Mouse (Mus musculus) hematopoietic stem cell, adult 5-6 weeks (primary cell): Measurements from ENCODE around the gene Gtpbp3. TPM values are rescaled to one million over a fixed set of nuclear protein-coding genes. Genes with fewer than 3 reads are reported as not detected.

ENCODE experiments used
- ATAC-seq, 2 experiments: fragments of 125-278 bp in 1 of 2; replicated peaks in 1 of 2; 2 replicates each; pipeline ENCODE4 v1.8.0; 2016 to 2017; ENCODE audit warnings: inconsistent platforms in 2 of 2, mild to moderate bottlenecking in 2 of 2, moderate number of reproducible peaks in 2 of 2, low read depth in 1 of 2, moderate TSS enrichment in 1 of 2; ENCODE audit not compliant: low FRiP score in 2 of 2, poor library complexity in 2 of 2, severe bottlenecking in 2 of 2, insufficient read depth in 1 of 2, low TSS enrichment in 1 of 2
- total RNA-seq: library from RNA; stranded (forward); fragments of 172-1452, 232-1000 nt; gene quantifications from 2 replicates; pipeline ENCODE4 v1.2.3, GENCODE M21; 2017

The Gtpbp3 gene
- total RNA-seq, 1 experiment from 2014 or later = 8.8 TPM

- ATAC-seq = no peak
Observed at GRCm38 (mm10) chr8:71543755-71544154, 55.9 kb downstream of the Gtpbp3 start.

GRCm38 (mm10) chr8:71545053-71545452 lies 57.1 kb downstream of the Gtpbp3 start:
- ATAC-seq = no peak

- no peak for ATAC-seq
Observed at GRCm38 (mm10) chr8:71547590-71547989, 59.7 kb downstream of the Gtpbp3 start.

Other genes starting within 250 kb of the Gtpbp3 start
- gene Myo9b, start 215.4 kb upstream of the Gtpbp3 start, total RNA-seq = 43.6 and 45.6 TPM in 2 replicates
- gene Haus8, start 215.2 kb upstream of the Gtpbp3 start, total RNA-seq = 45.8 and 54.6 TPM in 2 replicates
- 178 and 190 TPM in 2 replicates for gene Use1, start 121.3 kb upstream of the Gtpbp3 start, total RNA-seq
- gene Ocel1, start 116.8 kb upstream of the Gtpbp3 start, total RNA-seq = 14.6 and 16.5 TPM in 2 replicates
- 1.7 and 15.0 TPM in 2 replicates for gene Nr2f6, start 106.1 kb upstream of the Gtpbp3 start, total RNA-seq
- not detected in 2 replicates for gene Ushbp1, start 92.3 kb upstream of the Gtpbp3 start, total RNA-seq
- 71.4 and 85.8 TPM in 2 replicates for gene Babam1, start 91.2 kb upstream of the Gtpbp3 start, total RNA-seq
- gene Ankle1, start 82.1 kb upstream of the Gtpbp3 start, total RNA-seq = 7.1 and 14.8 TPM in 2 replicates
- gene Abhd8, start 24.4 kb upstream of the Gtpbp3 start, total RNA-seq = 19.8 and 20.7 TPM in 2 replicates
- gene Mrpl34, start 23.1 kb upstream of the Gtpbp3 start, total RNA-seq = 35.8 and 61.7 TPM in 2 replicates
- gene Dda1, start 18.9 kb upstream of the Gtpbp3 start, total RNA-seq = 15.8 and 18.9 TPM in 2 replicates
- gene Ano8, start 2.1 kb upstream of the Gtpbp3 start, total RNA-seq = 6.7 and 9.2 TPM in 2 replicates
- gene Plvap, start 23.6 kb downstream of the Gtpbp3 start, total RNA-seq = 0.38 TPM in 1 of 2 replicates, not detected in the other
- gene Ccdc194, start 37.6 kb downstream of the Gtpbp3 start, total RNA-seq = not detected in 2 replicates
- gene Bst2, start 49.4 kb downstream of the Gtpbp3 start, total RNA-seq = 65.1 and 74.2 TPM in 2 replicates
- 37.2 and 60.0 TPM in 2 replicates for gene Mvb12a, start 54.8 kb downstream of the Gtpbp3 start, total RNA-seq
- gene Tmem221, start 70.8 kb downstream of the Gtpbp3 start, total RNA-seq = 0.38 TPM in 1 of 2 replicates, not detected in the other
- gene Nxnl1, start 78.5 kb downstream of the Gtpbp3 start, total RNA-seq = 0.40 and 0.50 TPM in 2 replicates
- gene Slc27a1, start 80.8 kb downstream of the Gtpbp3 start, total RNA-seq = 13.3 and 16.6 TPM in 2 replicates
- 51.4 and 93.2 TPM in 2 replicates for gene Pgls, start 104.1 kb downstream of the Gtpbp3 start, total RNA-seq
- 1.0 and 9.7 TPM in 2 replicates for gene Fam129c, start 109.5 kb downstream of the Gtpbp3 start, total RNA-seq
- gene Colgalt1, start 122.9 kb downstream of the Gtpbp3 start, total RNA-seq = 53.6 and 78.4 TPM in 2 replicates
- gene Unc13a, start 183.7 kb downstream of the Gtpbp3 start, total RNA-seq = 2.6 and 3.6 TPM in 2 replicates
- gene Jak3, start 188.2 kb downstream of the Gtpbp3 start, total RNA-seq = 32.8 and 34.1 TPM in 2 replicates
- 6.2 and 8.9 TPM in 2 replicates for gene Insl3, start 201.1 kb downstream of the Gtpbp3 start, total RNA-seq
- gene B3gnt3, start 213.7 kb downstream of the Gtpbp3 start, total RNA-seq = 1.3 TPM in 2 replicates
- gene Fcho1, start 237.6 kb downstream of the Gtpbp3 start, total RNA-seq = 90.7 and 99.4 TPM in 2 replicates